Mouse (Mus musculus) heart, adult 2 months (tissue): Measurements from ENCODE around the gene Galnt4.

ENCODE experiments used
- CTCF ChIP-seq: fragments of 200-600 bp; IDR thresholded peaks from 2 replicates; pipeline ENCODE4 v1.8.1; 2022; ENCODE audit warnings: antibody characterized with exemption, mild to moderate bottlenecking, moderate library complexity
- POLR2A ChIP-seq: fragments of 200-500 bp; IDR thresholded peaks from 2 replicates; pipeline ENCODE4 v1.6.1; 2011; ENCODE audit warnings: mild to moderate bottlenecking, low read depth, low read length, control low read depth; ENCODE audit not compliant: insufficient read depth

DNA sequence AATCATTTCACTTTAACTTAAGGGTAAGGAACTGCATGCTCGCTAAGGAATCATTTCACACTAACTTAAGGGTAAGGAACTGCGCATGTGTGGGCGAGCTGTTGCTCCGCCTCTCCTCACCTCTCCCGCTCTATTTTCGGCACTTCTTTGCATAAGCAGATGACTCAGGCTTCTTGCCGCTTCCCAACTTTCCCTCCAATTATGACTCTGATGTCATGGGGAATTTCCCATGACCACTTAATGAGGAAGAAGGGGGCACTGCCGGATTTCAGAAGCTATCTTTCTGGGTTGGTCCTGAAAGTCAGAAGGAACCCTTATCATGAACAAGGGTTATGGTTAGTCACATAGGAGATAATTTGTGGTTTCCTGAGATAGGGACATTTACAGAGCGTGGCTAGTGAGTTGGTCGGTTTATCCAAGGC is 26.4 kb upstream of the Galnt4 start:
- TF ChIP-seq CTCF (no peak), POLR2A (no peak)
